Mouse (Mus musculus) frontal cortex, adult 2 months (tissue): ENCODE results near the gene Sim2. TPM values are rescaled to one million over a fixed set of nuclear protein-coding genes. Genes with fewer than 3 reads are reported as not detected.

Source experiments
- DNase-seq, 2 experiments: peaks; one replicate each; pipeline ENCODE4 v3.0.0; 2022; ENCODE audit warnings: low spot score in 1 of 2; ENCODE audit errors: extremely low spot score in 1 of 2
- polyA plus RNA-seq: library from polyadenylated mRNA; depleted of rRNA; stranded (reverse); fragments of >200 nt; gene quantifications from 2 replicates; pipeline ENCODE4 v1.2.3, GENCODE M21; 2012

Gene Sim2
- polyA plus RNA-seq, 1 experiment = 0.30 TPM

- no peak for DNase-seq
Measured at GRCm38 (mm10) chr16:94078318-94079074, 6.2 kb upstream of the Sim2 start.

GRCm38 (mm10) chr16:94079075-94079855, 5.5 kb upstream of the Sim2 start:
- DNase-seq = no peak

DNA sequence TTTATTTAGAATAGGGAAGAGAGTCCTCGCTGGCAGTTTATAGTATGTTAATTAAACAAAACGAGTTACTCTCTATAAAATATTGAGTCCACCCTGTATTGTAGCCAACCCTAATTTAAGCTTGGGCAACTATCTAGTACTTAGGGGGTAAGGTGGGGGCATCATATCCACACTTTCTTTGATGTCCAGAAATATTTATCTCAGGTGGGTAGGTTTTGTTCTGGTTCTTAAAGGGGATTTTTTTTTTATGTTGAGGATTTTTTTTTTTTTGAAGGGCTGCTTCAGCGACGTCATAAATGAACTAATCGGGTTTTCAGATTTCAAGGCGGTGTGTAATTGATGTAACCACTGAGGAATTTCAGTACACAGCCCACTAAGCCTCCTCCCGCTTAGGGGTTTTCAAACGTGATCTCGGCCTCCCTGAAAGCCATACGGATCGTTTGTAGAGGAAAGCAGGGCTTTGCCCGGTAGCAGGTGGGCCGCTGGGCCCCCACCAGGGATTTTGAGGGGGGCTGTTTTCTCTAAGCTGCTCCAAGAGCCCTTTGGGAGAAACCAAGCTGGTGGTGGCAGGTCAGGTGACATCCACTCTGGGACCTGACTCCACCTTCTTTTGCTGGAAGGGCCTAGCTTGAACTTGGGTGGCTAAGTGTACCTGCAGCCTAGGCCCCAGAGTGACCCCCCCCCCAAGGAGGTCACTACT, 4.7 kb upstream of the Sim2 start:
- no peak for DNase-seq

- DNase-seq = no peak
Measured at GRCm38 (mm10) chr16:94081596-94081995, 3.1 kb upstream of the Sim2 start.

- DNase-seq = no peak
Measured at GRCm38 (mm10) chr16:94081996-94082708, 2.6 kb upstream of the Sim2 start.

DNA sequence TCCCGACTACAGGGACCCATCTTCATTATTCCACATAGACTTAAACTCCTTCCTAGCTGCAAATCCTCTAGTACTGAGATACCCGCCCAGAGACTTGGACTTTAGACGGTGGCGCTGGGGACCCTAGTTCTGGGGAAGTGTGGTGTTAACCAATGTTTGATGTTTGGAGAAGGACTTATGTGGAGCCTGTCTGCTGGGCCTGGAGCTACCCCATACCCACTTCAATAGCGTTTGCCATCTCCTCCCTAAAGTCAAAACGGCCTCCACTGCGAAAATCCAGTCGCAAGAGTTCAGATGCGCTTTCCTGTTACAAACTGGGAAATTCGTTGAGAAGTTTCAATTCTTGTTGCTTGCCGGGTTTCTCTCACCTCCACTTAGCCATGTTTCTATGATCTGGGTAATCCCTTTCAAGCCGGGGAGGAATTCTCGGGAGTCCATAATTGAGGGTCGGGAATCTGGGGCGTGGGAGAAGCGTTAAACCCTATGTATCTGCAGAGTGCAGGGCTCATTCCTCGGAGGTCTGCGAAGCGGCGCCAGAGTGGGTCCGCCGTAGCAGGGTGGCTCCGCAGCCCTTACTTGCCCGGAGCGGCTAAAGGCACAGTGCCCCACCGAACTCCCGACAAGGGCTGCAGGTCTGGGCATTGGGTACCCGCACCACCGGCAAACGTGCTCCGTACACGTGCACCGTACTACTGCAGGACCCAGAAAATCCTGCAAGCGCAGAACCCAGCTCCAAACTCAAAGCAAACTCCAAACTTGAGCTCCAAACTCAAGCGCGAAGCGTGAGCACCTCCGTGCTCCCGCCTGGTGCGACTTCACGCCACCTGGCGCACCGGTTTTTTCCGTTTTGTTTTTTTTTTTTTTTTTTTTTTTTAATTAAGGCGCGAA, 1.5 kb upstream of the Sim2 start:
- DNase-seq = no peak

- no peak for DNase-seq
Measured at GRCm38 (mm10) chr16:94083848-94084525, 744 bp upstream of the Sim2 start.

- no peak for DNase-seq
Measured at GRCm38 (mm10) chr16:94085603-94086285, 1.0 kb downstream of the Sim2 start.

- no peak for DNase-seq
Measured at GRCm38 (mm10) chr16:94086701-94087569, 2.2 kb downstream of the Sim2 start.

DNA sequence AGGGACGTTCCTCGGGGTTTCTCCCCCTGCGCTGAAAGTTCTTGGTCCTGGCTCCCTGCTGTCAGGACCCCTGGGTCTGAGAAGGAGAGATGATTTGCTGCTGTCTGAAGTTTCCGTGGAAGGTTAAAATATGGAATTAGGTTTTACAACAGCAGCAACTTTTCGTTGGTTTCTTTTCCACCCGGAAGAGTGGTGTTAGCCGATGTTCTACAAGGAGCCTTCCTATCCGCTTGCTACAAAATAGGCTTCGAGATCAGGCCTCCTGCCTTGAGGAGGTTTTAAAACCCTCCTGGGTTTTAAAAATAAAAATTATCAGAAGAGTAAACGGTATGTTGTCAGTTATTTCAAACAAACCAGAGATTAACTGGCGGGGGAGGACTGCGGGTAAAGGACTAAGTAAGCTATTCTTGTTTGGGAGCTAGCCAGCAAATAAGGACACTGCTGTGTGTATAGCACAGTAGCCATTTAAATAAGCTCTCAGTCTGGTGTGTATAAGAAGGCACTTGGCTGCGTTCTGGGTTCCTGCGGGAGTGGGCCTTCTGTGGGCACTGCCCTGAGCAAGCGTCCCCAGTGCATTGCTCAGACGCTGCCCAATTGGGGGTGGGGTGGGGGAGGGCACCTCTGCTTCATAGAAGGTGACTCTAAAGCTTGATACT, 3.0 kb downstream of the Sim2 start:
- no peak for DNase-seq

DNA sequence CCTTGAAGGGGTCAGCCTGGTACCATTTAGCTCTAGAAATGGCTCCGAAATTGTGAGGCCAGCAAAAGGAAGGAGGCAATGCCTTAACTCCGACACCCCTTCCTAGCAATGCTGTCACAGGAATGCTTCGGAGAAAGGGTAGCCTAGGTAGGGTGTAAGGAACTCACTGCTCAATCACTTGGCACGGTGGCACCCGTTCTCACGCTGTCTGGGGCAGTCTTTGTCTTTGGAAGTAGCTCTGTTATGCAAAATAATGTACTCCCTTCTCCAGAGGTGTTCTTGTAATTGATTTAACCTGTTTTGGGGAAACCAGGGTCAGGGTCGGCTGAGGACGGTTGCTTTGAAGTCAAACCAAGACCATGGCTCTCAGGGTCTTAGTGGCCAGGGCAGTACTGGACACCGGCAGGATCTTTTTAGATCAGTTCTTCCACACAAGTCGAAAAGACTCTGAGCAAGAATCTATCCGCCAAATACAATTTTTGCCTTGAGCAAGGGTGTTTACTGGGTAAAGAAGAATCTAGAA, 3.6 kb downstream of the Sim2 start:
- no peak for DNase-seq

DNA sequence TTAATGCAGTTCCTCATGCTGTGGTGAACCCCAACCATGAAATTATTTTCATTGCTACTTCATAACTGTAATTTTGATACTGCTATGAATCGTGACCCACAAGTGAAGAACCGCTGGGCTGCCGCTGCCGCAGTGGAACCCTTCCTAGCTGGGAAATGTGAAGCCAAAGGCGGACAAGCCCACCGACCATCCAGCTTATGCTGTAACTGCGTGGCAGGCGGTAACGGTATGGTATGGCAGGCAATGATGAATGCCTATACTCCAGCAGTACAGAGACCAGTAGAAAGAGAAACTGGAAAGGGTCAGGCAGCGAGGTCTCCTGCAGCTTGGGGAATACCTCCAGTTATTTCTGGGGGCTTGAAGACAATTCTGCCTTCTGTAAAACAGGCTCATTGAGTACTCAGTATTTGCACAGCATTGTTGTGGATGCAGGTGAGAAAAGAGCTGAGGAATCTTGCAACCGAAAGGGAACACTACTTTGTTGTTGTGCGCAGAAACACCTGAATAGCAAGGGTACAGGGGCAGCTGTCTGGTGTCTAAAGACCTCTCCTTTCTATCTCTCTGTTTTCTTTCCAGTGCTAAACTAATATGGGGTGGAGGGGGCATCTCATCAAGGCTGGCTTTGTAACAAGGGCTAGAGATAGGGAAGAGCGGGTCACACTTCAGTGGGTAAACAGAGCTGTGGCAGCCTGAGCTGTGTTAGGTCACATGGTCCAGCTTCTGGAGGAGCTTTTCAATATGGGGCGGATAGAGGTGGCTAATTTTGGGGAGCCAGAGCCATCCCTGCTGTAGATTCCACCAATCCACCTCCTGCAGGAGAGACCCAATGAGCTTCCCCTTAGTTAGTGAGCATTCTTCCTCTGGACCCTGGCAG, 4.3 kb downstream of the Sim2 start:
- no peak for DNase-seq

- no peak for DNase-seq
Measured at GRCm38 (mm10) chr16:94092511-94093150, 7.9 kb downstream of the Sim2 start.

GRCm38 (mm10) chr16:94093151-94093863, 8.6 kb downstream of the Sim2 start:
- DNase-seq = no peak
